Mouse (Mus musculus) MEL (cell line): ENCODE measurements at regions not wholly inside any gene's neighbourhood (a gene's known extent, or its start where the extent isn't known, plus 50 kb on each side); places are given as distances from the start of the nearest gene placed in this dataset.

Experiments
- CTCF ChIP-seq, 3 experiments: IDR thresholded peaks in 2 of 3; conservative IDR thresholded peaks in 1 of 3; 2 replicates each; pipeline ENCODE4 v1.5.1; 2011 to 2012; ENCODE audit warnings: low read length in 3 of 3, low read depth in 2 of 3, mild to moderate bottlenecking in 2 of 3, improper control_type of control experiment in 1 of 3, inconsistent platforms in 1 of 3, mixed read lengths in 1 of 3, moderate library complexity in 1 of 3; ENCODE audit not compliant: control insufficient read depth in 1 of 3, insufficient read depth in 1 of 3, poor library complexity in 1 of 3, severe bottlenecking in 1 of 3
- E2F4 ChIP-seq: IDR thresholded peaks from 2 replicates; pipeline ENCODE4 v1.6.1; 2011; ENCODE audit warnings: low read depth, low read length, improper control_type of control experiment, borderline replicate concordance
- ELF1 ChIP-seq: IDR thresholded peaks from 2 replicates; pipeline ENCODE4 v1.6.1; 2014; ENCODE audit warnings: low read depth, mild to moderate bottlenecking, inconsistent platforms, low read length, improper control_type of control experiment, moderate library complexity
- GATA1 ChIP-seq: IDR thresholded peaks from 2 replicates; pipeline ENCODE4 v1.6.1; 2011; ENCODE audit warnings: low read depth, low read length, improper control_type of control experiment
- HCFC1 ChIP-seq: IDR thresholded peaks from 2 replicates; pipeline ENCODE4 v1.6.1; 2012; ENCODE audit warnings: low read depth, mild to moderate bottlenecking, inconsistent platforms, low read length, improper control_type of control experiment, moderate library complexity
- KAT2A ChIP-seq: conservative IDR thresholded peaks from 2 replicates; pipeline ENCODE4 v1.6.1; 2012; ENCODE audit warnings: low read depth, low read length, improper control_type of control experiment, inconsistent platforms
- MAX ChIP-seq: IDR thresholded peaks from 2 replicates; pipeline ENCODE4 v1.6.1; 2011; ENCODE audit warnings: low read length, improper control_type of control experiment
- NRF1 ChIP-seq: IDR thresholded peaks from 2 replicates; pipeline ENCODE4 v1.6.1; 2014; ENCODE audit warnings: low read depth, mild to moderate bottlenecking, inconsistent platforms, low read length, improper control_type of control experiment, moderate library complexity; ENCODE audit not compliant: poor library complexity, insufficient read depth, severe bottlenecking
- POLR2A ChIP-seq, 2 experiments: IDR thresholded peaks; 2 replicates each; pipeline ENCODE4 v1.6.1; 2011 to 2012; ENCODE audit warnings: low read length in 2 of 2, mild to moderate bottlenecking in 2 of 2, control low read depth in 1 of 2, improper control_type of control experiment in 1 of 2, low read depth in 1 of 2, moderate library complexity in 1 of 2; ENCODE audit not compliant: control insufficient read depth in 1 of 2, insufficient read depth in 1 of 2, poor library complexity in 1 of 2
- SIN3A ChIP-seq: IDR thresholded peaks from 2 replicates; pipeline ENCODE4 v1.6.1; 2012; ENCODE audit warnings: low read length, improper control_type of control experiment, inconsistent platforms
- SMC3 ChIP-seq: IDR thresholded peaks from 2 replicates; pipeline ENCODE4 v1.6.1; 2011; ENCODE audit warnings: low read depth, low read length, improper control_type of control experiment
- TCF12 ChIP-seq: IDR thresholded peaks from 2 replicates; pipeline ENCODE4 v1.6.1; 2014; ENCODE audit warnings: low read depth, mild to moderate bottlenecking, inconsistent platforms, low read length, improper control_type of control experiment, moderate library complexity

GRCm38 (mm10) chr14:120840900-120841299 lies 70.1 kb upstream of the Ipo5 start:
- TF ChIP-seq SMC3 = no peak
- no peak for TF ChIP-seq NRF1
- peak in 2 of 3 experiments; percentile 33 to 45; a peak in 4 of 6 replicates for TF ChIP-seq CTCF (IDR thresholded peaks at IDR 0.05 in 2 of 3, conservative IDR thresholded peaks at IDR 0.05 in 1 of 3; ENCODE audit: control insufficient read depth in 1 of 3, insufficient read depth in 1 of 3, low read depth in 2 of 3, low read length in 3 of 3, poor library complexity in 1 of 3, severe bottlenecking in 1 of 3)
- TF ChIP-seq POLR2A (IDR thresholded peaks at IDR 0.05; ENCODE audit: control insufficient read depth in 1 of 2, insufficient read depth in 1 of 2, low read depth in 1 of 2, low read length in 2 of 2, poor library complexity in 1 of 2) = no peak
- TF ChIP-seq ELF1 = no peak
- no peak for TF ChIP-seq E2F4
- no peak for TF ChIP-seq HCFC1
- no peak for TF ChIP-seq GATA1
- TF ChIP-seq TCF12 = no peak
- no peak for TF ChIP-seq MAX
- no peak for TF ChIP-seq SIN3A
- TF ChIP-seq KAT2A = no peak
